Mouse (Mus musculus) cerebellum, adult 18-20 months (tissue): Measurements from ENCODE around the gene Hsd3b2.
"Not testable (repeated sequence)": the region's sequence is repeated elsewhere in the genome, so short reads cannot be mapped to it uniquely, and the experiment has no call there.

Source experiments
- DNase-seq, 2 experiments: peaks; one replicate each; pipeline ENCODE4 v3.0.0; 2021

The Hsd3b2 gene

GRCm38 (mm10) chr3:98724376-98724775, at the start of gene Hsd3b2:
TSS of gene Hsd3b2 (minus strand) at chr3:98724543.
- no peak for DNase-seq

DNA sequence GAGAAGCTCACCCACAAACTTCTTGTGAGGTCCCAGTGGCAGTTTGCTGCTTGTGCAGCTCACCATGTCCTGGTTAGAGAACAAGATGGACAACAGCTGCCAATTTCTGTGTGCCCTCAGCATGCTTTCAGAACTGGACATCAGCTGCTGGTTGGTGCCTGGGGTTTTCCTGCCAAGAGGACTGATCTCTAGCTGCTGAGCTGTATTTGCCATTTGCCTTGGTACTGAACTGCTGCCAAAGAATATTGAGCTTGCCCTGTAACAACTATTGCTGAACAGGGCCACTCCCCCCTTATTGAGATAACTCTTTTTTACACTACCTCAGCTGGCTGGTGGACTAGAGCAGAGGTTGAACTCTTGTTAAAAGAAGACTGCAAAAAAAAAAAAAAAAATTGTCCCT, 39.8 kb upstream of the Hsd3b2 start:
- DNase-seq, result no peak

DNA sequence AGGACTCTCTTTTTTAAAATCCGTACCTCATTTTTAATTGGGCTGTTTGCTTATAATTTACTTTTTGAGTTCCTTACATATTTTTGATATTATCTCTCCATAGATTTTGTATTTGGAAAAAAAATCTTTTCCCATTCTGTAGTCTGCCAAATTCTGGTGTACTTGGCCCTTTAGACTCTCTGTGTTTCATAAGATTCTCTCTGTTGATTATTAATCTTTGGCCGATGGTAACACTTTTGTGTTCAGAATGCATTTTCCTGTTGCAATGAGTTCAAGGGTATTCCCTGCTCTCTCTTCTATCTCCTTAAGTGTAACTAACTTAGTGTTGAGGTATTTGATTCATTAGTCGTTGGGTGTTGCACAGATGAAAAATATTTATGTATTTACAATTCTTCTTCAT, 32.5 kb upstream of the Hsd3b2 start:
- no peak for DNase-seq

GRCm38 (mm10) chr3:98752171-98752570, 27.8 kb upstream of the Hsd3b2 start:
- no peak for DNase-seq

DNA sequence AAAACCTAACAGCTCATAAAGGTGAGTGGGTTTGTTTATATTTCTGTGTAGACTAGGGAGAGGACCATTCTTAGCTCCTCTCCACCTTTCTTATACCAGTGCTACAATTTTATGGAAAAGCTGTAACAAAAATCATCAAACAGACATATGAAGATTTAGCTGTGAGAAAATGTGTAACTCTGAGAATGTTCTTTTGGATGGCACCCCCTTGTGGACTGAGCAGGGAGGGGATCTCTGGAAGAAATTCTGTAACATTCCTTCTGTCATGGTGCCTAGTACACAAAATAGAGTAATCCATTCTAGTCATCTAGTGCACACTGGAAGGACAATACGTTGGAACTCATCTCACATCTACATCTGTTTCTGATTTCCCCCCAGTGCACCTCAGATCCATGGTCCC, 16.7 kb upstream of the Hsd3b2 start:
- DNase-seq, result not testable (repeated sequence)

DNA sequence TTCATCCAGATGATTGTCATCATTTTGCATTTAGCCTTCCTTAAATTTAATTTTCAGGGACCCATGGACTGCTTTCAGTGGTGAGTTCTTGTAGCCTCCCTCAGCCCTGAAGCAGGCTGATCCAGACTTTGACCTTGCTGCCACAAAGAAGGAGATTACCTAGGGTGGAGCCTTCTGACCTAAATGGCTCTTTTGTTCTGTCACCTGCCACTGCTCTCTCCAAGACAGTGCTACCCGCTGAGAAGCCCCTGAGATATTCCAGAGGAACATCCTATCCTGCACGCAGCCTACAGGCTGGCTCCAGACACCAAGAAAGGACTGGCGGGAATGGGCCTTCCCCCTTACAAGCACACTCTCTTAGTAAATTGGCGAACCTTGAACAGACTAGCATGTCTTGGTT, 10.0 kb upstream of the Hsd3b2 start:
- no peak for DNase-seq

GRCm38 (mm10) chr3:98733724-98734123, 9.4 kb upstream of the Hsd3b2 start:
- DNase-seq, result no peak

GRCm38 (mm10) chr3:98726281-98726680, 1.9 kb upstream of the Hsd3b2 start:
- DNase-seq, result no peak

GRCm38 (mm10) chr3:98720740-98721139, 3.6 kb downstream of the Hsd3b2 start:
- no peak for DNase-seq

- no peak for DNase-seq
Measured at GRCm38 (mm10) chr3:98682401-98682800, 41.9 kb downstream of the Hsd3b2 start.

GRCm38 (mm10) chr3:98680786-98681185, 43.6 kb downstream of the Hsd3b2 start:
- DNase-seq, result no peak
